ENCODE assay signal across 8 mouse cellular contexts in the genomic region with DNA sequence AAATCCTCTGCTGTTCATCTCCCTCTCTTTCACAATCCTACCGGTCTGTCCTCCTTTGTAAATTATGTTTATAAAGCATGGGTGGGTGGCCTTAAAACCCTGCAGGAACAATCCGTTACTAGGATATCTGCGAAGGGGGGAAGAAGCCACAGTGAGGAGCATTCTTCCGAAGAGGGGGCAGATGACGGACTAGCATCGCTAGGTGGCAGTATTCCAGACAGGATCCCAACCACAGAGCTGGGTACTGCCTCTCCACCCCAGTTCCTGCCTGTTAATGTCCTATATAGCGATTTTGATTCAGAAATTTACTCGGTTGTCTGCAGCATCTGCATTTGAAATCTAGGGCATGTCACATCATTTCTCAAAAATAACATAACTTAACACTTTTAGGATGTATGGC.
DNase-seq lines count a peak whose midpoint lies in the region; ATAC-seq and TF ChIP-seq lines count a peak whose summit lies in the region.

No protein-coding gene starts in this region.

- peak; percentile 42 to 53 for DNase-seq in CD8-positive naive resting alpha-beta T cell, adult 2 months (ENCODE audit: low read depth in 2 of 2, low spot score in 2 of 2)
- DNase-seq in adrenal gland, postnatal 25 days: peak; percentile 66
- peak; percentile 51 for DNase-seq in embryonic facial prominence, embryonic 14.5 days (ENCODE audit: low spot score)
- DNase-seq in heart, postnatal 10 days: peak; percentile 74 to 82
- DNase-seq in layer of hippocampus, adult 11-12 months (ENCODE audit: low spot score): peak; percentile 81
- DNase-seq in lung, adult 2 months: peak; percentile 49
- peak; percentile 38 for DNase-seq in ovary, postnatal 14 days (ENCODE audit: low spot score)
- peak; percentile 68 for DNase-seq in thymus, postnatal 14 days

- H3K27ac ChIP-seq in embryonic facial prominence, embryonic 14.5 days (replicated peaks; ENCODE audit: low read depth, low read length): no peak overlapping the region

- ATAC-seq in embryonic facial prominence, embryonic 14.5 days (ENCODE audit: low read depth): no peak

- peak; percentile 92 for TF ChIP-seq CTCF in lung, adult 2 months (IDR thresholded peaks at IDR 0.05; ENCODE audit: insufficient read depth, low read length)

- H3K9ac ChIP-seq in embryonic facial prominence, embryonic 14.5 days (ENCODE audit: low read depth, low read length): no peak overlapping the region

- H3K27me3 ChIP-seq in embryonic facial prominence, embryonic 14.5 days (replicated peaks; ENCODE audit: control insufficient read depth, insufficient read depth, low read length): no peaks in the 10 kb centered on the region

- H3K4me1 ChIP-seq in embryonic facial prominence, embryonic 14.5 days (ENCODE audit: control insufficient read depth, insufficient read depth, low read length): no peaks in the 10 kb centered on the region
- no peaks in the 10 kb centered on the region for H3K4me1 ChIP-seq in lung, adult 2 months (ENCODE audit: control insufficient read depth, insufficient read depth, low read length)

- no peak for TF ChIP-seq POLR2A in lung, adult 2 months (IDR thresholded peaks at IDR 0.05; ENCODE audit: borderline replicate concordance, extremely low read depth, low read depth, low read length)

- intact Hi-C loops in heart, postnatal 10 days (cut with DNase I): loop anchor here (1.0 to 5.0 kb wide), 3 partner anchors 420 to 591 kb away; a partner anchor contains a TSS

- H3K36me3 ChIP-seq in embryonic facial prominence, embryonic 14.5 days (ENCODE audit: control insufficient read depth, insufficient read depth, low read length): no peaks in the 10 kb centered on the region

- H3K4me3 ChIP-seq in embryonic facial prominence, embryonic 14.5 days (ENCODE audit: low read depth, low read length): no peak overlapping the region
- no peak overlapping the region for H3K4me3 ChIP-seq in lung, adult 2 months (replicated peaks; ENCODE audit: extremely low read depth, low read depth, low read length)

- H3K9me3 ChIP-seq in embryonic facial prominence, embryonic 14.5 days (ENCODE audit: control insufficient read depth, low read length): no peaks in the 10 kb centered on the region

- WGBS in embryonic facial prominence, embryonic 14.5 days: 12% methylated on average over 8 of the region's 8 CpGs
- 14% methylated on average over 8 of the region's 8 CpGs for WGBS in lung, adult 2 months

- no peak overlapping the region for H3K4me2 ChIP-seq in embryonic facial prominence, embryonic 14.5 days (ENCODE audit: low read depth, low read length)
